Mouse (Mus musculus) WW6 (cell line): ENCODE data around the gene Ankrd44.

Experiments used
- DNase-seq: peaks from one replicate; pipeline ENCODE4 v3.0.0-alpha.2; 2013; ENCODE audit warnings: low read depth, low spot score

The Ankrd44 gene

GRCm38 (mm10) chr1:54759841-54760240 is 166.3 kb downstream of the Ankrd44 start:
- no peak for DNase-seq

- no peak for DNase-seq
Observed at GRCm38 (mm10) chr1:54757291-54757690, 168.9 kb downstream of the Ankrd44 start.

- no peak for DNase-seq
Observed at GRCm38 (mm10) chr1:54755690-54756365, 170.4 kb downstream of the Ankrd44 start.

- no peak for DNase-seq
Observed at GRCm38 (mm10) chr1:54749961-54750360, 176.2 kb downstream of the Ankrd44 start.

- DNase-seq = no peak
Observed at GRCm38 (mm10) chr1:54749516-54749915, 176.7 kb downstream of the Ankrd44 start.

- no peak for DNase-seq
Observed at GRCm38 (mm10) chr1:54747785-54748420, 178.3 kb downstream of the Ankrd44 start.

- DNase-seq = no peak
Observed at GRCm38 (mm10) chr1:54745666-54746065, 180.5 kb downstream of the Ankrd44 start.

GRCm38 (mm10) chr1:54744171-54744570 is 182.0 kb downstream of the Ankrd44 start:
- DNase-seq = no peak

GRCm38 (mm10) chr1:54743072-54743471 is 183.1 kb downstream of the Ankrd44 start:
- no peak for DNase-seq

GRCm38 (mm10) chr1:54740936-54741335 is 185.3 kb downstream of the Ankrd44 start:
- no peak for DNase-seq

- DNase-seq = no peak
Observed at GRCm38 (mm10) chr1:54737472-54737871, 188.7 kb downstream of the Ankrd44 start.

GRCm38 (mm10) chr1:54734917-54735664 is 191.1 kb downstream of the Ankrd44 start:
- no peak for DNase-seq

- no peak for DNase-seq
Observed at GRCm38 (mm10) chr1:54729316-54729715, 196.9 kb downstream of the Ankrd44 start.

- no peak for DNase-seq
Observed at GRCm38 (mm10) chr1:54726555-54726954, 199.6 kb downstream of the Ankrd44 start.

- no peak for DNase-seq
Observed at GRCm38 (mm10) chr1:54716921-54717320, 209.3 kb downstream of the Ankrd44 start.

- DNase-seq = no peak
Observed at GRCm38 (mm10) chr1:54715061-54715760, 211.0 kb downstream of the Ankrd44 start.

GRCm38 (mm10) chr1:54713231-54714173 is 212.7 kb downstream of the Ankrd44 start:
- DNase-seq = no peak

- DNase-seq = no peak
Observed at GRCm38 (mm10) chr1:54711568-54711967, 214.6 kb downstream of the Ankrd44 start.

GRCm38 (mm10) chr1:54710550-54710949 is 215.6 kb downstream of the Ankrd44 start:
- no peak for DNase-seq

GRCm38 (mm10) chr1:54707888-54708565 is 218.2 kb downstream of the Ankrd44 start:
- DNase-seq = no peak
